In the genomic region with DNA sequence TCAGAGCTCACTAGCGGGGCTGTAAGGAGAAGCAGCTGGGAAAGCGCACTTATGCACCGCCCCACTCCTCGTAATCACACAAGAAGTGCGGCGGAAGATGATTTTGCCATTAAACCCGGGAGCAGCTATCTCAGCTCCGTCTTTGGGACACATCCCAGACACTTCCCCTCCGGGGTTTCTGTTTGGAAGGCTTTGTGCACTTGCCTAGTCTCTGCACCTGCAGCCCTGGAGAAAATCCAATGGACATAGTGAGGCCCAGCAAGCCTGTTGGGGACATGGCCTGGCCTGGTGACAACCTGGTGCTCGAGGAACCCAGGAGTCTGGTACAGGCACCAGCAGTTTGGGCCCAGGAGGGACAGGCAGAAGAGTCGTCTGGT, we compare ENCODE assay signal across 8 mouse cellular contexts. TPM values are rescaled to one million over a fixed set of nuclear protein-coding genes. Genes with fewer than 3 reads are reported as not detected.
DNase-seq lines count a peak whose midpoint lies in the region; ATAC-seq and TF ChIP-seq lines count a peak whose summit lies in the region.

No protein-coding gene starts in this region.

- H3K4me2 ChIP-seq in liver, embryonic 13.5 days: peak overlapping the region; percentile 90
- H3K4me2 ChIP-seq in stomach, postnatal 0 days (replicated peaks; ENCODE audit: low read depth): peak overlapping the region; percentile 71

- H3K4me3 ChIP-seq in left cerebral cortex, adult 2 months: peak overlapping the region; percentile 98
- H3K4me3 ChIP-seq in cerebellum, adult 2 months (replicated peaks; ENCODE audit: insufficient read depth, low read depth, low read length): peak overlapping the region; percentile 74
- H3K4me3 ChIP-seq in liver, embryonic 13.5 days (replicated peaks): peak overlapping the region; percentile 74
- H3K4me3 ChIP-seq in stomach, postnatal 0 days (ENCODE audit: low read depth, low read length): peak overlapping the region; percentile 77

- DNase-seq in left cerebral cortex, adult 2 months (ENCODE audit: extremely low spot score in 1 of 2, low spot score in 2 of 2): no peak
- no peak for DNase-seq in left cerebral cortex, adult 18-20 months (ENCODE audit: low spot score in 2 of 2)
- peak in 1 of 2 experiments; percentile 73 for DNase-seq in cerebellum, adult 2 months
- peak; percentile 50 for DNase-seq in gastrocnemius, postnatal 25 days
- DNase-seq in liver, embryonic 13.5 days: no peak
- DNase-seq in stomach, postnatal 0 days (ENCODE audit: low spot score): no peak
- DNase-seq in spleen, postnatal 10 days (ENCODE audit: low spot score in 2 of 2): no peak
- no peak for DNase-seq in B cell, adult 2 months

- H3K27ac ChIP-seq in left cerebral cortex, adult 2 months: peak overlapping the region; percentile 37
- H3K27ac ChIP-seq in cerebellum, adult 2 months (ENCODE audit: insufficient read depth, low read length): peak overlapping the region; percentile 12; the same call in 1 of the 2 replicates
- no peak overlapping the region for H3K27ac ChIP-seq in liver, embryonic 13.5 days
- 0 out of 2 replicates have a peak overlapping the region, but pooled peaks have one; percentile 8 for H3K27ac ChIP-seq in stomach, postnatal 0 days (replicated peaks)

- peaks cover 23% of the 10 kb centered on the region for H3K4me1 ChIP-seq in cerebellum, adult 2 months (ENCODE audit: control insufficient read depth, insufficient read depth, low read length)
- H3K4me1 ChIP-seq in liver, embryonic 13.5 days (replicated peaks): peaks cover 37% of the 10 kb centered on the region
- peaks cover 8% of the 10 kb centered on the region for H3K4me1 ChIP-seq in stomach, postnatal 0 days (replicated peaks; ENCODE audit: control insufficient read depth, insufficient read depth)

- TF ChIP-seq POLR2A in cerebellum, adult 2 months (IDR thresholded peaks at IDR 0.05; ENCODE audit: borderline replicate concordance, insufficient read depth, low read length): no peak

- H3K9ac ChIP-seq in liver, embryonic 13.5 days: peak overlapping the region; percentile 52
- peak overlapping the region; percentile 61 for H3K9ac ChIP-seq in stomach, postnatal 0 days (ENCODE audit: low read length)

- peaks cover 17% of the 10 kb centered on the region for H3K36me3 ChIP-seq in liver, embryonic 13.5 days
- peaks cover 14% of the 10 kb centered on the region for H3K36me3 ChIP-seq in stomach, postnatal 0 days (ENCODE audit: control insufficient read depth, insufficient read depth, low read length)

- ATAC-seq in liver, embryonic 13.5 days (ENCODE audit: low read depth): peak; percentile 10; the same call in 1 of the 2 replicates
- no peak for ATAC-seq in stomach, postnatal 0 days (ENCODE audit: low FRiP score, low TSS enrichment)

- intact Hi-C loops in left cerebral cortex, adult 2 months (cut with DNase I): loop anchor here (10.0 kb wide), 1 partner anchor 639 kb away; no protein-coding TSS in a partner anchor

- 1% methylated on average over 11 of the region's 11 CpGs for WGBS in cerebellum, adult 2 months
- WGBS in liver, embryonic 13.5 days (ENCODE audit: insufficient replicate concordance): 11% methylated on average over 11 of the region's 11 CpGs
- 7% methylated on average over 11 of the region's 11 CpGs for WGBS in stomach, postnatal 0 days

- H3K9me3 ChIP-seq in liver, embryonic 13.5 days (replicated peaks): no peaks in the 10 kb centered on the region
- no peaks in the 10 kb centered on the region for H3K9me3 ChIP-seq in stomach, postnatal 0 days (ENCODE audit: control insufficient read depth, low read length)

- no peak for TF ChIP-seq EP300 in stomach, postnatal 0 days (optimal IDR thresholded peaks at IDR 0.05)

- TF ChIP-seq CTCF in left cerebral cortex, adult 2 months (IDR thresholded peaks at IDR 0.05): no peak
- TF ChIP-seq CTCF in cerebellum, adult 2 months (IDR thresholded peaks at IDR 0.05; ENCODE audit: borderline replicate concordance, insufficient read depth, low read depth, low read length): no peak
- TF ChIP-seq CTCF in stomach, postnatal 0 days (IDR thresholded peaks at IDR 0.05; ENCODE audit: low read depth): no peak

- H3K27me3 ChIP-seq in cerebellum, adult 2 months (ENCODE audit: control insufficient read depth, insufficient read depth, low read length): no peaks in the 10 kb centered on the region
- peaks cover 15% of the 10 kb centered on the region for H3K27me3 ChIP-seq in liver, embryonic 13.5 days
- no peaks in the 10 kb centered on the region for H3K27me3 ChIP-seq in stomach, postnatal 0 days (ENCODE audit: control insufficient read depth, insufficient read depth, low read length)

RNA-seq across cellular contexts. Expression of gene Lrpap1, which starts 0.3 kb away (rescaled TPM):
- total RNA-seq in left cerebral cortex, adult 2 months (2021): 100 to 1,000 TPM; 137 to 138 TPM
- total RNA-seq in left cerebral cortex, adult 18-20 months (2021): 100 to 1,000 TPM; 142 to 156 TPM
- 112 and 124 TPM in 2 replicates for polyA plus RNA-seq in cerebellum, adult 2 months (2012; rRNA removed)
- total RNA-seq in gastrocnemius, postnatal 25 days (2021): 10 to 100 TPM; 22.2 to 35.2 TPM
- polyA plus RNA-seq in liver, embryonic 13.5 days (2015; fragmentation: Nextera tagmentation; extraction: Ambion mirVana): 64.0 and 76.5 TPM in 2 replicates
- polyA plus RNA-seq in stomach, postnatal 0 days (2015; fragmentation: Nextera tagmentation; extraction: Ambion mirVana): 101 and 116 TPM in 2 replicates

RNA-seq across cellular contexts. Expression of gene Dok7, which starts 49.3 kb away (rescaled TPM):
- 10 to 100 TPM; 22.3 to 26.0 TPM for total RNA-seq in left cerebral cortex, adult 2 months (2021)
- total RNA-seq in left cerebral cortex, adult 18-20 months (2021): 10 to 100 TPM; 24.7 to 26.6 TPM
- polyA plus RNA-seq in cerebellum, adult 2 months (2012; rRNA removed): 17.3 and 19.0 TPM in 2 replicates
- total RNA-seq in gastrocnemius, postnatal 25 days (2021): 10 to 100 TPM; 19.9 to 29.3 TPM
- polyA plus RNA-seq in liver, embryonic 13.5 days (2015; fragmentation: Nextera tagmentation; extraction: Ambion mirVana): 0.13 and 0.16 TPM in 2 replicates
- 0.72 and 1.0 TPM in 2 replicates for polyA plus RNA-seq in stomach, postnatal 0 days (2015; fragmentation: Nextera tagmentation; extraction: Ambion mirVana)
